Mouse (Mus musculus) brain, embryonic 14.5 days (tissue): ENCODE data around the gene D6Ertd527e.

Source experiments
- CTCF ChIP-seq: fragments of 200-500 bp; IDR thresholded peaks from 2 replicates; pipeline ENCODE4 v1.5.1; 2012; ENCODE audit warnings: inconsistent platforms, mild to moderate bottlenecking, moderate library complexity, borderline replicate concordance; ENCODE audit not compliant: insufficient read depth, insufficient read length; ENCODE audit errors: extremely low read depth
- POLR2A ChIP-seq: fragments of 200-500 bp; IDR thresholded peaks from 2 replicates; pipeline ENCODE4 v1.6.1; 2012; ENCODE audit warnings: mild to moderate bottlenecking, inconsistent platforms, borderline replicate concordance; ENCODE audit not compliant: poor library complexity, insufficient read depth, insufficient read length, severe bottlenecking; ENCODE audit errors: extremely low read depth

GRCm38 (mm10) chr6:87068209-87068608 is 36.3 kb upstream of the D6Ertd527e start:
- TF ChIP-seq CTCF = no peak
- TF ChIP-seq POLR2A = no peak
